Mouse (Mus musculus) ES-Bruce4 (cell line): ENCODE data around the gene Fzd5.

Experiments
- CTCF ChIP-seq: IDR thresholded peaks from one replicate; pipeline ENCODE4 v1.8.1; 2011; ENCODE audit warnings: low read depth, low read length
- POLR2A ChIP-seq: IDR thresholded peaks from one replicate; pipeline ENCODE4 v1.8.1; 2011; ENCODE audit warnings: low read length; ENCODE audit not compliant: insufficient read depth

DNA sequence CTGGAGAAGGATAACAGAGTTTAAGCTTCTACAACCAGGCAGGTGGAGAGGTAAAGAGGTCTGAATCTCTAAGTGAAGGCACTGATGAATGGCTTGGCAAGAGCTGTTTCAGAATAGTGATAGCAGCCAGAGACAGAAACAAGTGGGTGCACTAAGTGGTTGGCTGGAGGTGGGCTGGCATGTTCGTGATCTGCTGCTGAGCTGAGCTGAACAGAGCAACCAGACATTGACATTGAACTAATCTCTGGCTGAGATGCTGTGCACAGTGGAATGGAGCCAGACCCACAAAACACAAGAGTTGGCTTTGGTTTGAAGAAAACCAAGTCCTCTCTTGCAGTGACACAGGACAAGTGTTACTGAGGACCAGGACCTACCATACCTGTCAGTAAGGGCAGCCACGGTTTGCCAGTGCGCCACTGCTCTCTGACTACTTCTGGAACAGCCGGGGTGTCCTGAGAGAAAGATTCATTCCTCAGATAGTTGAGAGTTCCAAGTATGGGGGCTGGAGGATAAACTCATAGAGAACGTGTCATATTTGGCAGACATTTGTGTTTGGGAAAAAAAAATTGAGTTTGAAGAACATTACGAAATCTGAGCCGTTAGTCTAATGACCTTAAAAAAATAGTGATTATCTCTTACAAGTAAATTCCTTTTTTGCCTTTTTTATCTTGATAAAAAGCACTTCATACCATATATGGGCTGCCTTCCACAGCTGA is 20.8 kb downstream of the Fzd5 start:
- TF ChIP-seq CTCF (no peak), POLR2A (no peak)
